Mouse (Mus musculus) layer of hippocampus, adult 9-11 months (tissue): ENCODE results near the gene Galnt6.

Experiments used
- DNase-seq: peaks from one replicate; pipeline ENCODE4 v3.0.0; 2022

The Galnt6 gene

DNA sequence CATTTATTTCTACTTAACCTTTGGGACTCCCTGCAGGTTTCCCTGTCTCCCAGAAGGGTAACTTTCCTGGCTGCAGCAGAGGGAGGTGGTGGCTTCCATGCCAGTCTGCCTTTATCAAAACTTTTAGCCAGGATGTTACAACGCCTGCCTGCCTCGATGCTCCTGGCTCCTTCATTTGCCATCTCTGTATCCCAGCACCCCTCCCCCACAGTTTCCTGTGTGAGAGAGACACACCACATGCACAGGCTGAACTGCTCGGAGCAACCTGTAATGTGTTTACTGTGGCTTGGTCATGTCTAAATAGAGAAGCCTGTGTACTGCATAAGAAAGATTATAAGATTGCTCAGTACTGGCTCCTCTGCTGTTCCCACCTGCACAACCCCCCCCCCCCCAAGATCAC, 48.8 kb downstream of the Galnt6 start:
- no peak for DNase-seq

GRCm38 (mm10) chr15:100679005-100679404, 50.2 kb downstream of the Galnt6 start:
- DNase-seq = no peak

- no peak for DNase-seq
These were observed 50.6 kb downstream of the Galnt6 start for GRCm38 (mm10) chr15:100678581-100678980.

GRCm38 (mm10) chr15:100677675-100678074, 51.5 kb downstream of the Galnt6 start:
- no peak for DNase-seq

GRCm38 (mm10) chr15:100676521-100676920, 52.7 kb downstream of the Galnt6 start:
- DNase-seq = no peak

DNA sequence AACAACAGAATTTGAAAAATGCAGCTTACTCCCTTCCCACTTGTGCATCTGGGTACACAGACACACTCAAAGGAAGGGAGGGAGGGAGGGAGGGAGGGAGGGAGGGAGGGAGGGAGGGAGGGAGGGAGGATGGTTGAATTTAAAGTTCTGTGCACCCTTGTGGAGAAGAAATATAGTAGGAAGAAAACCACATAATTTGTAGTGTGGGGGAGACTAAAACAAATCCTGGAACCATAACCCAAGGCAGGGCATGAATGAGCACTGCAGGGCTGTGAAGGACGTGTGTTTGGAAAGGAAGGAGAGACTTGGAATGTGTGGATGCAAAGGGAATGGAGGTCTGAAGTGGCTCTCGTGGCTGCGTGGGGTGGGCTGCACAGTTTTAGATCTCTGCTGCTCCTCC, 53.7 kb downstream of the Galnt6 start:
- no peak for DNase-seq

DNA sequence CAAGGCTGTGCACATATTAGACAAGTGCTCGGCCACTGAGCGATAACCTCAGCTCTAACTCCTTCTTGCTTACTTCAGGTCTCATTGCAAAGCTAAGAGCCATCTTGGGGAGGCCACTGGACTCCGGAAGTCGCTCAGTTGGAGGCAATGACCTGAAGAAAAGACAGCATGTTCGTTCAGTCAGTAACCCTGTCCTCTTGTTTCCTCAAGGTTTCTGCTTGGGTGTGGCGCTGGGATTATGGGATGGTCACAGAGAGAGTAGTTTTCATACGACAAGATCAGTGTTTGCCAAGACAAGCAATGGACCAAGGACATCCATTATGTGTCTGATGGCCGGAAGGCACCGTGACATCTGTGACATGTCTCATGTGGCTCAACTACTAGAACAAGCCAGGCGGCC, 54.6 kb downstream of the Galnt6 start:
- no peak for DNase-seq

DNA sequence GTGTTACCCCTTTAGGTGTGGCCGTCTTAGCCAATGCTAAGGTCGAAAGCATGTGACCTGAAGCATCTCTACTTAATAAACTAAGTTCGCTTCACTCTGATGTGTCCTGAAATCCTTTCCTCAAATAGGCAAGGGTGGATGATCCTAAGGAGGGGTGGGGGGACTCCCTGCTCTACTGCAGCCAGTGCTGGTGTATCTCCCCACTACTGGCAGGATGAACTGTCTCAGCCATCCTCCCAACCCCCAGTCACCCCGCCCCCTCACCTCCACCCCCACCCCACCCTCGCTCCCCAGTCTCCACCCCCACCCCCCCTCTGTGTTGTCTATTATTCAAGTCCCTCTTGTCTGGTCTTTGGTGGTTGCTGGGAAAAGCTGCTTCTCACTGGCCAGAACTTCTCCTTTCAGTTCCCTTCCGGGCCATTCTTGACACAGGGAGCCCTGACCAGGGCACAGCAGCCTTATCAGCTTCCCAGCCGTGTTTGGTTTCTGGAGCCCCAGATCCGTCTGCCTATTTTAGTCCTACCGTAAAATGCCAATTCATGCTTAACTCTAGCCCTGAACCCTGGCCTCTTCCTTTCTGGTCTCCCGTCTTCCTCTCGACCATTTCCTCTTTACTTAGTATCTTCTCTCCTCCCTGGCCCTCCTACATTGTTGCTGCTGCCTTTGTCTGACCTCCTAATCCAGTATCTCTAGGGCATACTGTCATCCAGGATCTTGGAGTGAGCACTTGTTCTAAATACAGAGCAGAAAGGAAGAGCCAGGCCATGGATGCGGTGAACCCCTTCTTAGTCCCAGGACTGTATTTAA, 55.4 kb downstream of the Galnt6 start:
- DNase-seq = peak; percentile 81

DNA sequence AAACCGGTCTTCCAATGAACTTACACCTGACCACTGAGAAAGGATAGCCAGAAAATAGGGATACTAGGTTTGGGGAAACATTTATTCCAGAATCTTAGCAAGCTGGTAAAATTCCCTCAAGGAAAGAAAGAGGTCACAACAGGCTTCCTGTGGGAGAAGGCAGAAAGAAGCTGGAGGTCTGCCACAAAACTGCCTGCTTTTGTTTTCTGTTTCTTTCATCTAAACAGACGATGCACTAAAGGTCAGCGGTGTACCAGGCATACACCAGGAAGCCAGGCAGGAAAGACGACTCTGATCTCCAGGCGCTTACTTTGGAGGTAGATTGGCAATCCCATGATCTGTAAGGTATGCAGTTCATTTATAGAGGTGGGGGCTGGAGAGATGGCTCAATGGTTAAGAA, 58.3 kb downstream of the Galnt6 start:
- no peak for DNase-seq

GRCm38 (mm10) chr15:100670004-100670403, 59.2 kb downstream of the Galnt6 start:
- no peak for DNase-seq

DNA sequence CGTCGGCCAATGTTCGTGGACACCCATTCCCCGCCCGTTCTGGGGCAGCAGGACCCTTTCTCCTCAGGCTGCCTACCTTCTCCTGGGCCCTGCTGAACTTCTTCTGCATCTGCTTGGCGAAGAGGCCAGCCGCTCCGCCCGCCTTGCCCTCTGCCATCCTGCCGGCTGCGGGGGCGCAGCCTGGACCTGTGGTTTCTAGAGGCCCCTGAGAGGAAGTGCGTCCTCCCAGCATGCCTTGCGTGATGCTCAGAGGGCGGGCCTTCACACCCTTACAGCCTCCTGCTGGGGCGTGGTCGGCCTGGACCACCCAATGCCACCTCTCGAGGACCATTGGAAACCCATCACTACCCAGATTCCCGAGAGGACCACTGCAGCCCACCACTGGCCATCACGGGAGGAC, 59.8 kb downstream of the Galnt6 start, which contains the start of gene Bin2:
Bin2 (minus strand) TSS at position 217 of the 400 bp plus-strand sequence.
- DNase-seq = peak; percentile 66

GRCm38 (mm10) chr15:100667871-100668545, 61.2 kb downstream of the Galnt6 start:
- no peak for DNase-seq

DNA sequence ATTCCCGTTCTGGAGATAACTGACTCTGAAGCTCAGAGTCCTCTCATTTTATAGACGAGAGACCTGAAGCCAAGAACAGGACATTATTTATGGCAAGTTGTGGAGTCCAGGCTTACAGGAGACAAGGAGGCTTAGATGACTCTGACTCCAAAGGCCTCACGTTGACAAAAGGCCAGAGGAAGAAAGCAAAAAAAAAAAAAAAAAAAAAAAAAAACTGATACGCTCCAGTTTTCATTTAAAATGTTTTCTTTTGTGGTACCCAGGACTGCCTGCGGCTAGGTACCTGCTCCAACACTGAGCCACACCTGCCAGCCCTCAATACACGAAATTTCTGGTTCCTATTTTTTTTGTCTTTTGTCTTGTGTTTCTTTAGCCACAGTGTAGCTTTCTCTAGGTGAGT, 61.8 kb downstream of the Galnt6 start:
- no peak for DNase-seq

- DNase-seq = no peak
These were observed 62.3 kb downstream of the Galnt6 start for GRCm38 (mm10) chr15:100666851-100667250.

DNA sequence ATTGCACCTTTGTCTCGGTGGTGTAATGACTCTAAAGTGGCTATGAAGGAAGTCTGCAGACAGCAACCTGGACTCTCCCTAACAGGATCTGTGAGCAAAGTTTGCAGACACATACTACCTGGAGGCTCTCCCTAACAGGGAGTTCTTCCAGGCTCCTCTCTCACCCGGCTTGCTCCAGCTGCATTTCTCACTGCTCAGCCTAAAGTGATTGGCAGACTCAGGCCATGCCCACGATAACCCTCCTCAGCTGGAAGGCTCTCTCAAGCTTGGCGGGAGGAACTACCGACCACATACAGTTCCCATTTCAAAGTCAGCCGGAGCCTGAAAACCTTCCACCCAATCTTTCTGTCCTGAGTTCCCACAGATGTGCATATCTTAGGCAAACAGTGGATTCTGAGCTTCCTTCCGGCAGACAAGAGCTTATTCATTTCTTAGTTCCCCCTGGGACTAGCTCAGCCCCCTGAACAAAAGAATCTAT, 62.9 kb downstream of the Galnt6 start:
- DNase-seq = peak; percentile 31

- DNase-seq = no peak
These were observed 63.6 kb downstream of the Galnt6 start for GRCm38 (mm10) chr15:100665411-100666218.

DNA sequence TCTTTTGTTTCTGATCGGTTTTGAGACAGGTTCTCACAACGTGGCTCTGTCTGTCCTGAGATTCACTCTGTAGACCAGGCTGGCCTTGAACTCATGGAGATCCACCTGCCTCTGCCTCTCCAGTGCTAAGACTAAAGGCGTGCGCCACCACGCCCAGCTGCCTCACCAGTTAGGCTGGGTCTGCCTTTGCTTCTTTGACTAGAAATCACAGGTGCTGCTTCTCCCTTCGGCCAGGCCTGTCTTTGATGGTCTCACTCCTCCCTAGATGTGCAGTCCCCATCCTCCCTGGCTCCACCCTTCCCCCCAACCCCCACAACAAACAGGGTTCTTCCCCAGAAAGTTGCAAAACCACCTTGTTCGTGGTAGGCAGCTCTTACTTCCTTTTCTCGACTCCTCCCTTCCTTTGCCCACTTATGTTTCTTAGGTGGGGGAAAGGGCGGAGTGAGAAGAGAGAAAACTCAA, 64.3 kb downstream of the Galnt6 start:
- DNase-seq = peak; percentile 46

GRCm38 (mm10) chr15:100660805-100661204, 68.4 kb downstream of the Galnt6 start:
- no peak for DNase-seq

DNA sequence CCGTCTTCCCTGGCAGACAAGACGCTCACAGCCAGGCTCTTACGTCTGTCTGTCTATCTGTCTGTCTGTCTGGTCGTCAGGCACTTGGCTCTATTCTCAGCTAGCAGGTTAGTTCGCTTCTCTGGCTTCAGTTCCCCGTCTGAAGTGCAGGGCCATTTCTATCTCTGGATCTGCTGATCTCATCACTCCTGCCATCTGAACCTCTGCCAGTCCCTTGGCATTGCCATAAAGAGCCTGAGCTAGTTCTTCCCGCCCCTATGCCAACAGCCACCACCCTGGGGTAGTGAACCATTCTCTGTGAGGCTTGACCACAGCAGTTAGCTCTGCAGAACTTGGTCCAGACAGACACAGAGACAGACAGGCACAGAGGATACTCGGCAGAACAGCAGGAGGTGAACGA, 68.9 kb downstream of the Galnt6 start:
- DNase-seq = peak; percentile 88

DNA sequence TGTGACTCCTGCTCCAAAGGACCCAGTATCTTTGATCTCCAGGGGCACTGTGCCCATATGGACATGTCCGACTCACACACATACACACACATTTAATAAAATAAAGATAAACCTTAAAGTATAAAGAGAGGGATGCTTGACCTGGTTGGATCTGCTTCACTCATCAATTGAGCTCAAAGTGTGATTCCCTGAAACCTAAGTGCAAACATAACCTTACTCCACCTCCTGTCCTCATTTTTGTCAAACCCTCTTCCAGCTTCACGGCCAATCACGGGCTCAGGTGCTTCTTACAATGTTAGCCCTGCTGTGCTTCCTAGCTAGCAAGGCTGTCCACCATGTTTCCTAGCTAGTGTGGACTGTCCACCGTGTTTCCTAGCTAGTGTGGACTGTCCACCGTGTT, 74.0 kb downstream of the Galnt6 start:
- DNase-seq = no peak

DNA sequence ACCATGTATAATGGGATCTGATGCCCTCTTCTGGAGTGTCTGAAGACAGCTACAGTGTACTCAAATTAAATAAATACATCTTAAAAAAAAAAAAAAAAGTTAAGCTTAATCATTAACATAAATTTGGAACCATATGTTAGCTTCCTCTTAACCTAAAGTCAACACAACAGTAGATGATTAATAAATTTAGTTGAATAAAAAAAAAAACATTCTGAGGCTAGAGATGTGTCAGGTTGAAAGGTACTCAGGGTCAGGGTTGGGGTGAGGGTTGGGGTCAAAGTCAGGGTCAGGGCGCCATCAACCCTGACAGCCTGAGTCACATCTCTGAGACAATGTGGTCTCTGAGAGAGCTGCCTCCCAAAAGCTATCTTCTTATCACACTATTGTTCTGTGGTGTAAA, 74.9 kb downstream of the Galnt6 start:
- DNase-seq = no peak

DNA sequence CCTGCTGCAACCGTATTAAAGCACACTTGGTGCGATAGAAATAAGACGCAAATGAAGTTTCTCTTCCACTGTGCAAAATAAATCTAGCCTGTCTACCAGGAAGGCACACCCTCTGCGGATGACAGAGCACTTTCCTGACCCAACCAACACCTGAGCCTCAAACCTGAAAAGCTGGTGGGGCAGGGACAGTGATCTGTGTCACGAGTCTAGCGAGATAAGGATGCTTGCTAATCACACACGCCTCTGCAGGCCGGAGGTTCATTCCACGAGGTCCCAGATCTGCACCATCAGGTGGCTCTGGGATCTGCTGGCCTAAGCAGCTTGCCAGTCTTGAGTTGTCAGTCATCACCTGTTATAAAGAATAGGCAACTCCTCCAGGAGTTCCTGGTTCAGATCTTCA, 77.6 kb downstream of the Galnt6 start:
- no peak for DNase-seq

DNA sequence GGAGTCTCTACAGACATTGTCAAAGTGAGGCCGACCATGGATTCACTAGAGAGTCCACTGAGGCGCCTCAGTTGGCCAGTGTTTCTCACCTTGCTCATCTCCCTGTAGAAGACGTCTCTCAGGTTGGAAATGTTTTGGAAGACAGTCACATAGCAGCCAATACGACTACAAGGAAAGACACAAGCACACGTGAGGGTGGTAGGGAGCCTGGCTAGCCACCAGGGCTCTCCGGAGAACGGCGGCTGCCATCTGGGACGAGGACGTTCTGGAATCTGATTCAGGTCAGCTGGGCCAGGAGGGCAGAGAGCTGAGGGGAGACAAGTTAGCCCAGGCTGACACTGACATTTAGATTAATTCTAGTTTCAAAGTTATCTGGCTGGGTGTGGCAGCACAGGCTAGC, 79.1 kb downstream of the Galnt6 start:
- DNase-seq = no peak
